Mouse (Mus musculus): ENCODE results near the gene Prdm16.

DNA sequence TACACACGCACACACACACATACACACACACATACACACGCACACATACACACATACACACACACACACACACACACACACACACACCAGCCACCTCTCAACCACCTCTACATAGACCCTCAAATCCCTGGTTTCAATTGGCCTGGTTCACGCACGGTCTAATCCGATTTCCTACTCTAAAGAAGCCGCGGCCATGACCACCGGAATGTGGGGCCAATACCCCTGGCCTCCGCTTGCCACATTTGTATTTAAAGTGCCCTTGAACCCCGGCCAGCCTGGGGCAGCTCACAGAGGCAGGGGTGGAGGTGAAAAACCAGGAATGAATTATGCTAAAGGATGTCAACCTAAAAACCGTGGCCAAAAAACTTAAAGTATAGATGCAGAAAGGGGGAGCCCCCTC, 45.8 kb downstream of the Prdm16 start:
- TF ChIP-seq MAFK (IDR thresholded peaks at IDR 0.05; ENCODE audit: insufficient read depth, low read depth, low read length): no peak
- TF ChIP-seq HCFC1 (IDR thresholded peaks at IDR 0.05; ENCODE audit: borderline replicate concordance, insufficient read depth, low read length): no peak
